Mouse (Mus musculus) gastrocnemius, adult 2 months (tissue): ENCODE measurements at regions not wholly inside any gene's neighbourhood (a gene's known extent, or its start where the extent isn't known, plus 50 kb on each side); places are given as distances from the start of the nearest gene placed in this dataset.

Source experiments
- DNase-seq: peaks from one replicate; pipeline ENCODE4 v3.0.0; 2022
- H3K27ac ChIP-seq: fragments of 200-600 bp; 2 replicates; pipeline ENCODE4 v1.8.1; 2022; ENCODE audit warnings: mild to moderate bottlenecking
- H3K4me3 ChIP-seq: fragments of 200-600 bp; 2 replicates; pipeline ENCODE4 v1.8.1; 2022; ENCODE audit warnings: mild to moderate bottlenecking, moderate library complexity
- CTCF ChIP-seq: fragments of 200-600 bp; IDR thresholded peaks from 2 replicates; pipeline ENCODE4 v1.8.1; 2022; ENCODE audit warnings: antibody characterized with exemption, mild to moderate bottlenecking, moderate library complexity
- intact Hi-C: fragments of 180-260 bp; cut with DNase I; formaldehyde crosslinking; loops from one replicate; pipeline ENCODE4 v1.15.1; 2025

- DNase-seq = no peak
- intact Hi-C loops = no loop called here
- no peak for TF ChIP-seq CTCF
- no peak overlapping the region for H3K27ac ChIP-seq
- H3K4me3 ChIP-seq = no peak overlapping the region
These were observed 398.1 kb downstream of the Fgf9 start for GRCm38 (mm10) chr14:58468451-58468850.

GRCm38 (mm10) chr14:58467856-58468255, 397.5 kb downstream of the Fgf9 start:
- H3K27ac ChIP-seq = no peak overlapping the region
- no peak for DNase-seq
- TF ChIP-seq CTCF = no peak
- no peak overlapping the region for H3K4me3 ChIP-seq
- intact Hi-C loops = no loop called here

- no peak for TF ChIP-seq CTCF
- intact Hi-C loops = no loop called here
- no peak overlapping the region for H3K4me3 ChIP-seq
These were observed 376.5 kb downstream of the Fgf9 start for GRCm38 (mm10) chr14:58446776-58447354.

GRCm38 (mm10) chr14:58444496-58444895, 374.1 kb downstream of the Fgf9 start:
- intact Hi-C loops = no loop called here
- Histone ChIP-seq H3K4me3 (no peak overlapping the region), H3K27ac (no peak overlapping the region)
- no peak for DNase-seq
- no peak for TF ChIP-seq CTCF

More at GRCm38 (mm10) chr14:58446776-58447354, 376.5 kb downstream of the Fgf9 start:
- no peak overlapping the region for H3K27ac ChIP-seq
- no peak for DNase-seq

GRCm38 (mm10) chr14:58442501-58442900, 372.2 kb downstream of the Fgf9 start:
- peak; percentile 18 for DNase-seq
- intact Hi-C loops = no loop called here
- Histone ChIP-seq H3K4me3 (no peak overlapping the region), H3K27ac (no peak overlapping the region)
- no peak for TF ChIP-seq CTCF

GRCm38 (mm10) chr14:58439963-58440362, 369.6 kb downstream of the Fgf9 start:
- no peak for DNase-seq

GRCm38 (mm10) chr14:58436096-58436495, 365.7 kb downstream of the Fgf9 start:
- intact Hi-C loops = no loop called here
- H3K4me3 ChIP-seq = no peak overlapping the region
- DNase-seq = no peak
- no peak for TF ChIP-seq CTCF
- H3K27ac ChIP-seq = no peak overlapping the region

More at GRCm38 (mm10) chr14:58439963-58440362, 369.6 kb downstream of the Fgf9 start:
- TF ChIP-seq CTCF = no peak
- Histone ChIP-seq H3K27ac (no peak overlapping the region), H3K4me3 (no peak overlapping the region)
- intact Hi-C loops = no loop called here

- Histone ChIP-seq H3K4me3 (no peak overlapping the region), H3K27ac (no peak overlapping the region)
- no peak for DNase-seq
- intact Hi-C loops = no loop called here
- no peak for TF ChIP-seq CTCF
These were observed 356.1 kb downstream of the Fgf9 start for GRCm38 (mm10) chr14:58426472-58426871.

- Histone ChIP-seq H3K27ac (no peak overlapping the region), H3K4me3 (no peak overlapping the region)
- DNase-seq = no peak
- intact Hi-C loops = no loop called here
- TF ChIP-seq CTCF = no peak
These were observed 351.6 kb downstream of the Fgf9 start for GRCm38 (mm10) chr14:58421904-58422303.

GRCm38 (mm10) chr14:58417545-58417944, 347.2 kb downstream of the Fgf9 start:
- H3K4me3 ChIP-seq = no peak overlapping the region
- intact Hi-C loops = no loop called here
- no peak for DNase-seq
- no peak overlapping the region for H3K27ac ChIP-seq
- TF ChIP-seq CTCF = no peak

- no peak for TF ChIP-seq CTCF
- H3K4me3 ChIP-seq = no peak overlapping the region
- H3K27ac ChIP-seq = no peak overlapping the region
- intact Hi-C loops = no loop called here
- DNase-seq = no peak
These were observed 321.8 kb downstream of the Fgf9 start for GRCm38 (mm10) chr14:58392055-58392726.

GRCm38 (mm10) chr14:58390741-58391140, 320.4 kb downstream of the Fgf9 start:
- Histone ChIP-seq H3K27ac (no peak overlapping the region), H3K4me3 (no peak overlapping the region)
- DNase-seq = no peak
- TF ChIP-seq CTCF = no peak
- intact Hi-C loops = no loop called here

- no peak for TF ChIP-seq CTCF
- intact Hi-C loops = no loop called here
- Histone ChIP-seq H3K27ac (no peak overlapping the region), H3K4me3 (no peak overlapping the region)
- no peak for DNase-seq
These were observed 317.1 kb downstream of the Fgf9 start for GRCm38 (mm10) chr14:58387348-58388000.
